Mouse (Mus musculus) small intestine, adult 2 months (tissue): ENCODE results near the gene Pfkl. TPM values are rescaled to one million over a fixed set of nuclear protein-coding genes. Genes with fewer than 3 reads are reported as not detected.

Experiments
- H3K27ac ChIP-seq: fragments of 200-500 bp; 2 replicates; pipeline ENCODE4 v1.5.1; 2012; ENCODE audit warnings: low read depth, low read length, control low read depth, inconsistent platforms; ENCODE audit not compliant: insufficient read depth
- H3K27me3 ChIP-seq: fragments of 200-500 bp; 2 replicates; pipeline ENCODE4 v1.6.1; 2012; ENCODE audit warnings: mild to moderate bottlenecking, moderate library complexity, low read length, inconsistent platforms; ENCODE audit not compliant: control insufficient read depth, insufficient read depth
- H3K36me3 ChIP-seq: fragments of 200-500 bp; 2 replicates; pipeline ENCODE4 v1.6.1; 2012; ENCODE audit warnings: mild to moderate bottlenecking, low read length, control low read depth, inconsistent platforms; ENCODE audit not compliant: control insufficient read depth, insufficient read depth
- H3K4me1 ChIP-seq: fragments of 200-500 bp; 2 replicates; pipeline ENCODE4 v1.6.1; 2012; ENCODE audit warnings: low read length, inconsistent platforms, mixed read lengths; ENCODE audit not compliant: control insufficient read depth, insufficient read depth, insufficient read length
- H3K4me3 ChIP-seq: fragments of 200-500 bp; 2 replicates; pipeline ENCODE4 v1.5.1; 2012; ENCODE audit warnings: low read depth, mild to moderate bottlenecking, control low read depth, inconsistent platforms, low read length, moderate library complexity
- CTCF ChIP-seq: fragments of 200-500 bp; IDR thresholded peaks from 2 replicates; pipeline ENCODE4 v1.5.1; 2012; ENCODE audit warnings: low read depth, mild to moderate bottlenecking, control low read depth, inconsistent platforms, low read length, moderate library complexity, mixed read lengths; ENCODE audit not compliant: insufficient replicate concordance, insufficient read length; ENCODE audit errors: extremely low read depth
- POLR2A ChIP-seq: fragments of 200-500 bp; IDR thresholded peaks from 2 replicates; pipeline ENCODE4 v1.6.1; 2012; ENCODE audit warnings: low read depth, mild to moderate bottlenecking, control low read depth, inconsistent platforms, low read length, moderate library complexity
- WGBS: fragments of 180-500 bp; shearing (Covaris S2); methylation state at CpG from one replicate; pipeline ENCODE4 v1.1.7; 2018; 5-methylcytosine and 5-hydroxymethylcytosine counted together
- polyA plus RNA-seq: library from polyadenylated mRNA; depleted of rRNA; stranded (reverse); fragments of >200 nt; gene quantifications from 2 replicates; pipeline ENCODE4 v1.2.3, GENCODE M21; 2012

Pfkl gene
- polyA plus RNA-seq, 1 experiment = 31.2 TPM

DNA sequence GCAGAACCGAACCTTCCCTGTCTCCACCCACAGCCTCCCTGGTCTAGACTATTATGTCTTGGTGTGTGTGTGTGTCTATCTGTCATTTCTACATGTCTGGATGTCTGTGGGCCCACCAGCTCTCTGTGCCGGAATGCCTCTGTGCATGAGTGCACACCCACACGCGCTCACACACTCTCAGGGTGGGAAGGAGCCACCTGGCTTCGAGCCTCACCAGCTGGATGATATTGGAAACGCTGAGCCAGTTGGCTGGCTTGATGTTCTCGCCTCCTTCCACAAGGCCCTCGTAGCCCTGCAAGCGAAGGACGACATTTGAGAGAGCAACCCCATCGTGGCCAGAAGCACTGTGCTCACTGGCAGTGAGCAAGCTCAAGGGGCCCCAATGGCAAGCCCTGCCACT is 8.1 kb downstream of the Pfkl start:
- WGBS = 88% methylated on average over 11 of the region's 11 CpGs
- no peak overlapping the region for H3K27ac ChIP-seq
- peaks cover 31% of the 10 kb centered on the region for H3K36me3 ChIP-seq
- TF ChIP-seq CTCF (no peak), POLR2A (no peak)
- no peaks in the 10 kb centered on the region for H3K27me3 ChIP-seq
- H3K4me3 ChIP-seq = no peak overlapping the region
- peaks cover 13% of the 10 kb centered on the region; the same call in 1 of the 2 replicates for H3K4me1 ChIP-seq

DNA sequence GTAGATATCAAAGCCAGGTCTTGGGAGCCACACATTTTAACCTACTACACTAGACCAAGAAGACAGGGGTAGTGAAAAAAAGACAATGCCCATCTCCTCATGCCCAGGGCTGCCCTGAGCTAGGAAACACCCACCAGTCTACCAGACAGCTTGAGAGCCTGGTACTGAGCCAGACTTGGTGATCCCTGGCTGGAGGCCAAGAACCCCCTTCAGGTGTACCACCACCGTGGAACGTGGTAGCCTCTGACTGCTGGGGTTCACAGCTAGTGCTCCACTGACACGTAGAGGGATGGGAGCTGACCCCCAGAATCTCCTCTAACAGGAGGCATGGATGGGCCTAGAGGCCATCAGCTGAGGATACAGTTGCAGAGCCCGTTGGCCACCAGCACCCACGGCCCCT is 9.7 kb downstream of the Pfkl start:
- peaks cover 8% of the 10 kb centered on the region; the same call in 1 of the 2 replicates for H3K4me1 ChIP-seq
- H3K27me3 ChIP-seq = no peaks in the 10 kb centered on the region
- H3K36me3 ChIP-seq = peaks cover 40% of the 10 kb centered on the region
- no peak for TF ChIP-seq POLR2A
- TF ChIP-seq CTCF = no peak
- no peak overlapping the region for H3K4me3 ChIP-seq
- no peak overlapping the region for H3K27ac ChIP-seq
- WGBS = 94% methylated on average over 5 of the region's 5 CpGs

DNA sequence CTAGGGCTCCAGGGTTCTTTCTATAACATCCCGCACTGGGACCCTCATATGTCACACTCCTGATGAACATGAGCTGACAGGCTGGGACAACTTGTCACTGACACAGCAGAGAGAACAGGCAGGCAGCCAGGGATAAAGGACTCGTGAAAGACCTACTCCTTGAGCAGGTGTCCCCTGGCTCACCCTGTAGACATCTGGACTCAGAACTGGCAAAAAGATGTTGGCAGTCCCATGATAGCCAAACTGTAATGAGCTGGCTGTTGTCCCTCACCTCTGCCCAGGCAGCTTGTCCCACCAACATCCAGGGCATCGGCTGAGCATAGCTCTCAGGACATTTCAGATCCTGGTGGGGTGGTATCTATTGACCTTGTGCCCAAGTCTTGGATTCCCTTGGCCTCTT is 14.2 kb downstream of the Pfkl start:
- Histone ChIP-seq H3K36me3 (peaks cover 49% of the 10 kb centered on the region), H3K4me3 (no peak overlapping the region)
- WGBS = 87% methylated on average over 3 of the region's 3 CpGs

DNA sequence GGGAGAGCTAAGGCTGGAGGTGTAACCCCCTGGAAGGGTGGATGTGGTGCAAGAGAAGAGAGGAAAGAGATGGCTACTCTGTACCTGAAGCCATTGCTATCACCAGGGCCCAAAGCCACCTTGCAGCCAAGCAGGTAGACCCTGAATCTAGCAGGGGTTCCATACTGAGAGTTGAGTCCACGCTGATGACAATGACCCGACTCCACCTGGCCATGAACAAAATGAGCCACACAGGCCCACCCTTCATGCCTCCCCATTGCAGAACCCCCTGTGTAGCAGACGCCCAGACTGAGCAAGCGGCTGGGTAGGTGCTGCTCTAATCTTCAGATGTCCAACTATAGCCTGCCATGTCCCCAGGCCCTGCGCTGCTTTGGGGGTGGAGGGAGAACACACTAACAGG is 24.1 kb downstream of the Pfkl start:
- Histone ChIP-seq H3K27ac (no peak overlapping the region), H3K27me3 (no peaks in the 10 kb centered on the region), H3K36me3 (peaks cover 17% of the 10 kb centered on the region), H3K4me1 (no peaks in the 10 kb centered on the region; the same call in 1 of the 2 replicates), H3K4me3 (no peak overlapping the region)
- TF ChIP-seq CTCF (no peak), POLR2A (no peak)
- WGBS = 84% methylated on average over 5 of the region's 5 CpGs

More for the DNA sequence above, 14.2 kb downstream of the Pfkl start:
- TF ChIP-seq POLR2A (no peak), CTCF (no peak)
- H3K27ac ChIP-seq = no peak overlapping the region
- H3K4me1 ChIP-seq = no peaks in the 10 kb centered on the region
- H3K27me3 ChIP-seq = no peaks in the 10 kb centered on the region

GRCm38 (mm10) chr10:77984660-77985059 is 25.2 kb downstream of the Pfkl start:
- H3K4me1 ChIP-seq = no peaks in the 10 kb centered on the region; the same call in 1 of the 2 replicates
- peaks cover 14% of the 10 kb centered on the region for H3K36me3 ChIP-seq
- WGBS = under 1% methylated on average over 4 of the region's 4 CpGs
- TF ChIP-seq POLR2A (no peak), CTCF (peak; percentile 88)
- H3K4me3 ChIP-seq = no peak overlapping the region
- H3K27me3 ChIP-seq = no peaks in the 10 kb centered on the region
- no peak overlapping the region for H3K27ac ChIP-seq

DNA sequence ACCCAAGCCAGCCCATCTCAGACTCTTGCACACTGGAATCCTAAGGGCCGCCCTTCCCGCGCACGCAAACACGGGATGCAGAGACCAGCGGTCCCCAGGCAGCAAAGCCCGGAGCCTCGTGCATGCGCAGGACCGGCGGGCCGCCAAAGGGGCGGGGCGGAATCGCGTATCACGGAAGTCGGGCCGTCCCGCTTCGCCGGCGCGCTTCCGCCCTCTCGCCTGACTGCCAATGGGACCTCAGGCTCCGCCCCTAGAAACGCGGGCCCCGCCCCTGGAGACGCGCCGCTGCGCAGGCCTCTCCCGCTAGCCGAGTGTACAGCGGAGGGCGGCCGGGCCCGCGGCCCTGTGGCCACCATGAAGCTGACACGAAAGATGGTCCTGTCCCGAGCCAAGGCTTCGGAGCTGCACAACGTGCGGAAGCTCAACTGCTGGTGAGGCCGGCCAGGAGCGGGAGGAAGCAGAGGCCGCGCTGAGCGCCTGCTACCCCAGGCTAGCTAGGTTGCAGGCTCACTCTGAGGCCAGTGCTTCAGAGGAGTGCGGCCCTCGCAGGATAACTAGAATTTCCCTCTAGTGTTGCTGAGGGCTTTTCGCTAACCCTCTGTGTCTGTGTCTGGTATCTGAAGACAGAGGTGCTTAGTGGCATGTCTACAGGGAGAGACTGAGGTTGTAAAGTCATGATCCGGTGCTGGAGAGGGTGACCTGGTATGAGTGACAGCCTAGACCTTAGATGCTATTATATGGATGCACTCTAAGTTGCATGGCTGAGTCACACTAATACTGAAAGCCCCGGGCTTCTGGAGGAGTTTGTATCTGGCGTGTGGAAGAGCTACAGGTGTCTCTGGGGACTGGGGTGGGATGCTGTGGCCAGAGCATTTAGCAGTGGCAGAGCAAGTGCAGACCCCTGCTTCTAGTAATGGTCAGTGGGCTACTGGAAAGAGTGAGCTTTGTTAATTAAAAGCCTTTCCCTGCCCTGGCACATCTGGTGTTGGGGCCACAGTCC is 31.2 kb downstream of the Pfkl start, which contains the start of gene 1810043G02Rik:
1810043G02Rik (plus strand) TSS at position 174 of the 1,000 bp plus-strand sequence.
- no peaks in the 10 kb centered on the region for H3K27me3 ChIP-seq
- peaks cover 3% of the 10 kb centered on the region; the same call in 1 of the 2 replicates for H3K4me1 ChIP-seq
- 2% methylated on average over 57 of the region's 57 CpGs for WGBS
- TF ChIP-seq CTCF = no peak
- peak; percentile 60; the same call in 1 of the 2 replicates for TF ChIP-seq POLR2A
- H3K36me3 ChIP-seq = no peaks in the 10 kb centered on the region
- no peak within 1 kb of the TSS for H3K27ac ChIP-seq
- H3K4me3 ChIP-seq = peak within 1 kb of the TSS; percentile 81
